Mouse (Mus musculus) embryonic facial prominence, embryonic 12.5 days (tissue): ENCODE measurements at regions not wholly inside any gene's neighbourhood (a gene's known extent, or its start where the extent isn't known, plus 50 kb on each side); places are given as distances from the start of the nearest gene placed in this dataset.

Experiments
- ATAC-seq: fragments of 200-750 bp; cut with Nextera tagmentation; 2 replicates; pipeline ENCODE4 v1.8.0; 2017; ENCODE audit not compliant: insufficient number of reproducible peaks, insufficient read depth, low FRiP score, low TSS enrichment
- H3K27ac ChIP-seq: fragments of 300-500 bp; sonication (generic); 2 replicates; pipeline ENCODE4 v1.5.1; 2016; ENCODE audit warnings: mild to moderate bottlenecking
- H3K27me3 ChIP-seq: fragments of 300-500 bp; sonication (generic); 2 replicates; pipeline ENCODE4 v1.6.1; 2016; ENCODE audit warnings: mild to moderate bottlenecking, moderate library complexity
- H3K36me3 ChIP-seq: fragments of 300-500 bp; sonication (generic); 2 replicates; pipeline ENCODE4 v1.6.1; 2016; ENCODE audit warnings: mild to moderate bottlenecking
- H3K4me1 ChIP-seq: fragments of 300-500 bp; sonication (generic); 2 replicates; pipeline ENCODE4 v1.6.1; 2016
- H3K4me2 ChIP-seq: fragments of 300-500 bp; sonication (generic); replicated peaks from 2 replicates; pipeline ENCODE4 v1.6.1; 2016; ENCODE audit warnings: mild to moderate bottlenecking, moderate library complexity
- H3K4me3 ChIP-seq: fragments of 300-500 bp; sonication (generic); 2 replicates; pipeline ENCODE4 v1.5.1; 2016; ENCODE audit warnings: mild to moderate bottlenecking
- H3K9ac ChIP-seq: fragments of 300-500 bp; sonication (generic); 2 replicates; pipeline ENCODE4 v1.6.1; 2016; ENCODE audit warnings: mild to moderate bottlenecking, moderate library complexity
- H3K9me3 ChIP-seq: fragments of 300-500 bp; sonication (generic); 2 replicates; pipeline ENCODE4 v1.6.1; 2016; ENCODE audit warnings: mild to moderate bottlenecking, moderate library complexity
- WGBS: fragments of 180-500 bp; shearing (Covaris S2); methylation state at CpG from one replicate; pipeline ENCODE4 v1.1.7; 2016; 5-methylcytosine and 5-hydroxymethylcytosine counted together

GRCm38 (mm10) chr3:148656187-148656586 is 334.2 kb downstream of the Adgrl2 start:
- peaks cover 13% of the 10 kb centered on the region; the same call in 1 of the 2 replicates for H3K4me1 ChIP-seq
- H3K27me3 ChIP-seq, result no peaks in the 10 kb centered on the region
- no peak for ATAC-seq
- H3K36me3 ChIP-seq, result no peaks in the 10 kb centered on the region
- no peak overlapping the region for H3K4me3 ChIP-seq
- H3K27ac ChIP-seq, result no peak overlapping the region
- no peak overlapping the region for H3K9ac ChIP-seq
- H3K4me2 ChIP-seq, result no peak overlapping the region
- H3K9me3 ChIP-seq, result no peaks in the 10 kb centered on the region
- 84% methylated on average over 7 of the region's 7 CpGs for WGBS

GRCm38 (mm10) chr3:148650241-148650640 is 340.1 kb downstream of the Adgrl2 start:
- H3K36me3 ChIP-seq, result no peaks in the 10 kb centered on the region
- no peak for ATAC-seq
- H3K27ac ChIP-seq, result no peak overlapping the region
- WGBS, result 66% methylated on average over 8 of the region's 8 CpGs
- H3K27me3 ChIP-seq, result no peaks in the 10 kb centered on the region; the same call in 1 of the 2 replicates
- no peak overlapping the region for H3K4me2 ChIP-seq
- H3K4me3 ChIP-seq, result no peak overlapping the region
- H3K9ac ChIP-seq, result no peak overlapping the region
- H3K9me3 ChIP-seq, result no peaks in the 10 kb centered on the region
- H3K4me1 ChIP-seq, result no peaks in the 10 kb centered on the region

GRCm38 (mm10) chr3:148644924-148645323 is 345.4 kb downstream of the Adgrl2 start:
- Histone ChIP-seq H3K4me1 (no peaks in the 10 kb centered on the region), H3K36me3 (no peaks in the 10 kb centered on the region), H3K27ac (no peak overlapping the region), H3K27me3 (no peaks in the 10 kb centered on the region; the same call in 1 of the 2 replicates), H3K9ac (no peak overlapping the region), H3K9me3 (no peaks in the 10 kb centered on the region), H3K4me3 (no peak overlapping the region), H3K4me2 (no peak overlapping the region)
- 88% methylated on average over 5 of the region's 5 CpGs for whole genome bisulfite sequencing
- no peak for ATAC-seq

- no peaks in the 10 kb centered on the region; the same call in 1 of the 2 replicates for H3K27me3 ChIP-seq
- H3K9me3 ChIP-seq, result no peaks in the 10 kb centered on the region
- no peak overlapping the region for H3K4me3 ChIP-seq
- no peak for ATAC-seq
- no peak overlapping the region for H3K4me2 ChIP-seq
- WGBS, result 59% methylated on average over 3 of the region's 3 CpGs
- H3K36me3 ChIP-seq, result no peaks in the 10 kb centered on the region
- no peaks in the 10 kb centered on the region for H3K4me1 ChIP-seq
- no peak overlapping the region for H3K9ac ChIP-seq
- no peak overlapping the region for H3K27ac ChIP-seq
Measured at GRCm38 (mm10) chr3:148641581-148641980, 348.8 kb downstream of the Adgrl2 start.

- Histone ChIP-seq H3K4me1 (no peaks in the 10 kb centered on the region), H3K4me2 (no peak overlapping the region), H3K27ac (no peak overlapping the region), H3K36me3 (no peaks in the 10 kb centered on the region), H3K4me3 (no peak overlapping the region), H3K27me3 (no peaks in the 10 kb centered on the region), H3K9ac (no peak overlapping the region), H3K9me3 (no peaks in the 10 kb centered on the region)
- WGBS, result 62% methylated on average over 3 of the region's 3 CpGs
- ATAC-seq, result no peak
Measured at GRCm38 (mm10) chr3:148640680-148641101, 349.7 kb downstream of the Adgrl2 start.

- 70% methylated on average over 4 of the region's 4 CpGs for WGBS
- no peaks in the 10 kb centered on the region for H3K36me3 ChIP-seq
Measured at GRCm38 (mm10) chr3:148635101-148635500, 355.3 kb downstream of the Adgrl2 start.

GRCm38 (mm10) chr3:148634352-148634751 is 356.0 kb downstream of the Adgrl2 start:
- no peak overlapping the region for H3K27ac ChIP-seq
- WGBS, result 60% methylated on average over 3 of the region's 3 CpGs
- no peak overlapping the region for H3K4me2 ChIP-seq
- ATAC-seq, result no peak
- H3K9me3 ChIP-seq, result no peaks in the 10 kb centered on the region
- no peaks in the 10 kb centered on the region for H3K36me3 ChIP-seq
- H3K4me3 ChIP-seq, result no peak overlapping the region
- 0 out of 2 replicates have a peak, but pooled peaks cover 2% of the 10 kb centered on the region for H3K4me1 ChIP-seq
- no peak overlapping the region for H3K9ac ChIP-seq
- H3K27me3 ChIP-seq, result no peaks in the 10 kb centered on the region

More at GRCm38 (mm10) chr3:148635101-148635500, 355.3 kb downstream of the Adgrl2 start:
- no peak overlapping the region for H3K9ac ChIP-seq
- ATAC-seq, result no peak
- H3K4me1 ChIP-seq, result 0 out of 2 replicates have a peak, but pooled peaks cover 2% of the 10 kb centered on the region
- H3K27me3 ChIP-seq, result no peaks in the 10 kb centered on the region
- H3K4me2 ChIP-seq, result no peak overlapping the region
- H3K4me3 ChIP-seq, result no peak overlapping the region
- H3K27ac ChIP-seq, result no peak overlapping the region
- H3K9me3 ChIP-seq, result no peaks in the 10 kb centered on the region

- 95% methylated on average over 6 of the region's 6 CpGs for WGBS
- no peak overlapping the region for H3K4me3 ChIP-seq
- no peak for ATAC-seq
Measured at GRCm38 (mm10) chr3:148633291-148633690, 357.1 kb downstream of the Adgrl2 start.

GRCm38 (mm10) chr3:148632449-148632848 is 357.9 kb downstream of the Adgrl2 start:
- Histone ChIP-seq H3K9ac (no peak overlapping the region), H3K4me3 (no peak overlapping the region), H3K27ac (no peak overlapping the region), H3K4me1 (0 out of 2 replicates have a peak, but pooled peaks cover 2% of the 10 kb centered on the region), H3K4me2 (no peak overlapping the region), H3K9me3 (no peaks in the 10 kb centered on the region), H3K36me3 (no peaks in the 10 kb centered on the region), H3K27me3 (no peaks in the 10 kb centered on the region)
- WGBS, result 75% methylated on average over 2 of the region's 2 CpGs
- no peak for ATAC-seq

More at GRCm38 (mm10) chr3:148633291-148633690, 357.1 kb downstream of the Adgrl2 start:
- Histone ChIP-seq H3K4me1 (0 out of 2 replicates have a peak, but pooled peaks cover 2% of the 10 kb centered on the region), H3K27me3 (no peaks in the 10 kb centered on the region), H3K4me2 (no peak overlapping the region), H3K9ac (no peak overlapping the region), H3K36me3 (no peaks in the 10 kb centered on the region), H3K9me3 (no peaks in the 10 kb centered on the region), H3K27ac (no peak overlapping the region)

GRCm38 (mm10) chr3:148631415-148632192 is 358.8 kb downstream of the Adgrl2 start:
- Histone ChIP-seq H3K4me1 (0 out of 2 replicates have a peak, but pooled peaks cover 2% of the 10 kb centered on the region), H3K36me3 (no peaks in the 10 kb centered on the region), H3K9ac (no peak overlapping the region), H3K27me3 (no peaks in the 10 kb centered on the region), H3K4me2 (no peak overlapping the region), H3K27ac (no peak overlapping the region), H3K4me3 (no peak overlapping the region), H3K9me3 (no peaks in the 10 kb centered on the region)
- no peak for ATAC-seq
- WGBS, result 54% methylated on average over 18 of the region's 18 CpGs

GRCm38 (mm10) chr3:148630865-148631264 is 359.5 kb downstream of the Adgrl2 start:
- no peak for ATAC-seq
- Histone ChIP-seq H3K9me3 (no peaks in the 10 kb centered on the region), H3K27ac (no peak overlapping the region), H3K4me1 (0 out of 2 replicates have a peak, but pooled peaks cover 2% of the 10 kb centered on the region), H3K4me3 (no peak overlapping the region), H3K4me2 (no peak overlapping the region), H3K9ac (no peak overlapping the region), H3K36me3 (no peaks in the 10 kb centered on the region), H3K27me3 (no peaks in the 10 kb centered on the region)
- 35% methylated on average over 7 of the region's 7 CpGs for WGBS

GRCm38 (mm10) chr3:148614971-148615671 is 375.2 kb downstream of the Adgrl2 start:
- Histone ChIP-seq H3K4me1 (0 out of 2 replicates have a peak, but pooled peaks cover 4% of the 10 kb centered on the region), H3K4me2 (no peak overlapping the region), H3K9ac (no peak overlapping the region), H3K4me3 (no peak overlapping the region), H3K27ac (no peak overlapping the region), H3K36me3 (no peaks in the 10 kb centered on the region), H3K9me3 (no peaks in the 10 kb centered on the region), H3K27me3 (no peaks in the 10 kb centered on the region)
- ATAC-seq, result no peak
- WGBS, result 80% methylated on average over 9 of the region's 9 CpGs
